Mouse (Mus musculus): ENCODE data around the gene Adam12. TPM values are rescaled to one million over a fixed set of nuclear protein-coding genes. Genes with fewer than 3 reads are reported as not detected.
A peak's percentile ranks its signal among the peaks of the same experiment; 100 is the strongest.

Gene Adam12
- total RNA-seq, 2 experiments from 2014 or later = 4.6 to 6.9 TPM

DNA sequence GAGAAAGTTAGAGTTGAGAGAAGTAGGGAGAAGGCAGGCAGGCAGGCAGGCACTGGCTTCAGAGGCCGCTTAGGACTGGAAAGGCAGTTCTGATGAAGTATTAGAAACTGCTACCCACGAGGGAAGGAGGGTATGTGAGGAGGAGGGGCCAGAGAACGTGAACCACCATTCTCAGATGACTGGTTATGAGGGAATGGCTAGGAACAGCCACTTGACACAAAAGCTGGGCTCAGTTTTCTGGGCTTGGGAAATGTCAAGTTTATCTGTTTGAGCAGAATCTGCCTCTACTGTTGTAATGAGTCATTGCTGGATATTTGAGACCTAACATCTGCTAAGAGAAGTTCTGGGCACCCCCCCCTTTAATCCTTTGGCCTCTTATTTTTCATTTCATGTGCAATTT lies 64.4 kb downstream of the Adam12 start:
- intact Hi-C loops (cut with DNase I; ENCODE audit: low total_unique reads) = no loop called here
- no peak for DNase-seq

DNA sequence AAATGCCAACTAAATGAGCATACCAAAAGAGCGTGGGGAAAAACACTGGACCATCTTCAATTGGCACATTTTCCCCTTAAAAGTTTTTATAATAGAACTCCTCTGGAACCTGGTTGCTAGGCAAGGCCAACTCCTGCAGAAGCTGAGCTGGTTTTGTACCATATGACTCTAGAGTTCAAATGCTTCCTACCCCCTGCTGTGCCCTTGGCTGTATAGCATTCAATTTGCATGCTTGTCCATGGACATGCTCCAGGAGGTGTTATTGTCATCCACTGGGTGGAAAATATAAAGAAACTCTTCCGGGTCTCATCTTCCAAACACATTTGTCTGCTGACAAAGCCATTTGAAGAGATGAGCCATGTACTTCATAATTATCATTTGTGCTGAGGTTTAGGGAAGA lies 68.2 kb downstream of the Adam12 start:
- intact Hi-C loops (cut with DNase I; ENCODE audit: low total_unique reads) = no loop called here
- DNase-seq = no peak

DNA sequence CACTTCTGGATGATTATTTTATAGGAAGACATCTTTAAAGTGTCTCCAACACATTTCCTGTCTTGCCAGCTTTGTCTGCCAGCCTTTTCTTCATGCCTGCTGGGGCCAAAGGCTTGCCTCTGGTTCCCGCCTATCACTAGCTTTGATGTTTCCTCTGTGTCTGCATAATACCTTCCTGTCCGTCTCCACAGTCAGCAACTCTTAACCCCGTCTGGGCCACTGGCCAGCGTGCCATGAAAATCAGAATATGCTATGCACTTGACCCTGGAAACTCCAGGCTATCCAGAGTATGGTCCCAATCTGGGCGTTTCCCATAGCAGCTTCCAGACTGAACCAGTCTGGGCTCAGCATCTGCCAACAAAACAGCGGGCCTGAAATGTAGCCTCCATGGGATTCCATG lies 69.1 kb downstream of the Adam12 start:
- intact Hi-C loops (cut with DNase I; ENCODE audit: low total_unique reads) = no loop called here
- no peak for DNase-seq

DNA sequence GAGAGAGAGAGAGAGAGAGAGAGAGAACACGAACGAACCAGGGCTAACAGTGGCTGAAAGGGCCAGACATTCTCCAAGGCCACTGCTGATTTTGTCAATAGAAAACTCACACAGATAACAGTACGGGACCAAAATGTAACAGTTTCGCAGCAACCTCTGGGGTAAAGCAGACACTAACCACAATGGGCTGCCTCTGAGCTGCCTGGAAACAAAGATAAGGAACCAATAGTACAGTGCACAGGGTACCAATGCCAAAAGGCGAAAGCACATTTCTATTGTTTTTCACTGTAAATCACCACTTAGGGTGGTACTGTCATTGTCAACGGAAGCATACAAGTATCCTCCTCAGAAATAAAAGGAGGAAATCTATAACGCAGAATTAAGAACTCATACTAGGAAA lies 72.3 kb downstream of the Adam12 start:
- intact Hi-C loops (cut with DNase I; ENCODE audit: low total_unique reads) = no loop called here
- DNase-seq = no peak

DNA sequence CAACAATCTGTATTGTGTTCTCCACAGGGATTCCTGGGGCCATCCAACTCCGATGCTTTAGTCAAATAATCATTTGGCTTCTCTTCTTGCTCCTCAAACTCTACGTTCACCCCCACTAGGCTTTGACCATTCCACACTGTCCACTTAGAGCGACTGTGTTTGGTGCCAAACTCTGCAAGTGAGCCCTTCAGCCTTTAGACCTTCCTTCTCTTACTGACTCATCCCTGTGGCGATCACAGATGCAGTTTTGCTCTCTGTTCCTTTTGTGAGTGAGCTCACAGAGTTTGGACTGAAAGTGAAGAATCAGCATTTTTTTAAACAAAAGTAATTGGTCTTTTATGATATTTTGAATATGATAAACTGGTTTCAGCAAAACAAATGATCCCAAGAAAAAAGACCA lies 80.6 kb downstream of the Adam12 start:
- no peak for DNase-seq
- intact Hi-C loops (cut with DNase I; ENCODE audit: low total_unique reads) = no loop called here

DNA sequence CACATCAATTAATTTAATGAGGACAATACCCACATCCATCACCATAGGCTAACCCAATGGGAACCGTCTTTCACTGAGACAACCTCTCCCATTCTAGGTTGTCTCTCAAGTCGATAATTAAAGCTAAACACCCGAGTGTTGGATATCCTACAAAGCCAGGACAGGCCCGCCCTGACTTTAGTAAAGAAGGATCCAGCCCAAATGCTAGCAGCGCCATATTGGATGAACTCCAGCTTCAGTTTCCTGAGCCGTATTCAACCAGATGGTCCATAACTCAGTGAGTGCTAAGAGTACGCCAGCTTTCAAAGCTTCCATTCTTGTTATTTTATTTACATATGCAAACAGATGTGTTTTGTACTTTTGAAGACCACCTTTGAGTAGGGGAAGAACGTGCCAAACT lies 81.6 kb downstream of the Adam12 start:
- intact Hi-C loops (cut with DNase I; ENCODE audit: low total_unique reads) = no loop called here
- DNase-seq = no peak

DNA sequence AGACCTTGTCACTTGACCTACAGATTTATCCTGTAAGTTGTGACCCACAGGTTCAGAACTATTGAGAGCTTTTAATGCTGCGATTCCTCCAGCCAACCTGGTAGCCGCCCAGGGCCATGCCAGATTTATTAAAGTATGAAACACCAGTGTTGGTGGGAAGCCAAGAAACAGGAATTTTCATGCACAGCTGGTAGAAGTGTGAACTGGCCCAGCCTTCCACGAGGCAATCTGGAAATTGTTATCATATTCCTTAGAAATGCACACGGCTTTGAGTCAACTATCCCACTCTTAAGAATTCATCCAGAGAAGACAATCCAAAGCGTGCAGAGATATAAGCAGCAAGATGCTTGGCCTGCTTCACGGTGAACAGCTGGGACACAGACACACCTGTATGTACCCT lies 82.6 kb downstream of the Adam12 start:
- no peak for DNase-seq

DNA sequence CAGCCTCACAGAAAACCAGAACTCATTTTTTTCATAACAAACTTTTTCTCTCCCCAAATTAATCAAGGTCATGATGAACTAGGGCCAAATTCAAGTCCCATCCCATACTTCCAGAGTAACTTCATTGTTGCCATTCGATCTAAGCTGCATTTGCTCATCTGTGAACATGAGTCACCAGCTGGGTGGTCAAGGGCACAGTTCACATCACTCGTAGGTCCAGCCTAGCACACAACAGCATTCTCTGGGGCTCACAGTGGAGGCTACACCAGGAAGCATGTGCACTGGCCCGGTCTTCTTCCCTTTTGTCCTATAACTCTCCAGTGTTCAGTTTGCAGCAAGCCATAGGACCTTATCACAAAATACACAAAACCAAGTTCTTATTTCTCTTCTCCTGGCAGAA lies 84.4 kb downstream of the Adam12 start:
- intact Hi-C loops (cut with DNase I; ENCODE audit: low total_unique reads) = no loop called here

More for the DNA sequence above, 82.6 kb downstream of the Adam12 start:
- intact Hi-C loops (cut with DNase I; ENCODE audit: low total_unique reads) = no loop called here

DNA sequence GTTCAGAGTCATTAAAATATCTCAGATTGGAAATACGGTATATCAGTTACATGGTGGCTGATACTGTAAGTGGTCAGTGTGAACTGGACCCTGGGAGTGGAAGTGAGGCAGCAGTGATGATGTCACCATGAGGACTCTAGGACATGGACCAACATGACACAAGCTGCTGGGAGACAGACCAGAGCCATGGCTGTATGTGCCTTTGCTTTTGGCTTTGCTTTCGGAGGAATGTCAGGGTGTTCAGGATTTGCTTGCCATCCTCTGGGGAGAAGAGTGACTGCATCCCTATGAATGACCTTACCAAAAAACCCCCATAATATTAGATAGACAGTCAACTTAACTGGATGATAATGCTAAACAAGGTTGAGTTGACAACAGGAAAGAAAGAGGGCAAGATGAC lies 85.1 kb downstream of the Adam12 start:
- intact Hi-C loops (cut with DNase I; ENCODE audit: low total_unique reads) = no loop called here
- no peak for DNase-seq

More for the DNA sequence above, 84.4 kb downstream of the Adam12 start:
- no peak for DNase-seq

DNA sequence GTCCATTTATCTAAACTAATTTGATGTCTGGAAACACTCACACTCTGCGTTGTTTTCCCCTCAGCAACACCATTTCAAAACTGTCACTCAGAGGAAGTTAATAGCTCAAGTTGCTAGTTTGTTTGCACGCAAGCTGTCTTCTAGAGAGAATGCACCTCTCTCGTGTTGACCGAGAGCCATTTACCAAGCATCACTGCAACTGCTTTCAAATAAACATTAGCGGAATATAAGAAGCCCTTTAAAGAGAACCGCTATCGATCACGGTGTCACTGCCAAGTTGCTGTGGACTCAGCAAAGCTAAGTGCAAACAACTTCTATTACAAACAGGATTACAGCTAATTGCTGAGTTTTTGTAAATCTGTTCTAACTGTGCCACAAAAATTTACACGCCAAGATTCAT lies 87.8 kb downstream of the Adam12 start:
- intact Hi-C loops (cut with DNase I; ENCODE audit: low total_unique reads) = no loop called here
- no peak for DNase-seq

DNA sequence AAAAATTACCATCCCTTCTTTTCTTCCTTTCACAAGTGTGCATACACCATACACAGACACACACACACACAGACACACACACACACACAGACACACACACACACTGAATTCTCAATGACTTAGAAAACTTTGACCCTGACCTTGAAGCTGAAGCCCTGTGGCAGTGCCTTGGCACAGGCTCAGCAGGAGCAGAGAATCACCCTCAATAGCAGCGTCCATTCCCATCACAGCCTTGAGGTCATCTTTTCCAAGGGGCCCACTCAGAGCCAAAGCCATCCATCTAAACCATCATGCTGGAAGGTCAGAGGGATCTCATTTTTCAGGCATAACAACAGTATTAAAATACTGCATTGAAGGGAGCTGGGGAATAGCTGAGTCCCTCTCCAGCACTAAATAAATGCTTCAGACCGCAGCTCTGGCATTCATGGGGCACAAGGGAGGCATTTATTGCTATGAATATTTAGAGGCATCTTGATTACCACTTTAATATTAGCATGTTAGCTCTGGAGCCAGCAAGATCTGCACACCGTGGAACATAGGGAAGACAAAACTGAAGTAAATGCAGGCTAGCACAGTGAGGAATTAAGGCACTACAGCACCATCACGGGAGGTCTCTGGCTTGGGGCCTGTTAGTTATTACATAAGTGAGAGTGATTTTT lies 92.5 kb downstream of the Adam12 start:
- intact Hi-C loops (cut with DNase I; ENCODE audit: low total_unique reads) = no loop called here
- no peak for DNase-seq

DNA sequence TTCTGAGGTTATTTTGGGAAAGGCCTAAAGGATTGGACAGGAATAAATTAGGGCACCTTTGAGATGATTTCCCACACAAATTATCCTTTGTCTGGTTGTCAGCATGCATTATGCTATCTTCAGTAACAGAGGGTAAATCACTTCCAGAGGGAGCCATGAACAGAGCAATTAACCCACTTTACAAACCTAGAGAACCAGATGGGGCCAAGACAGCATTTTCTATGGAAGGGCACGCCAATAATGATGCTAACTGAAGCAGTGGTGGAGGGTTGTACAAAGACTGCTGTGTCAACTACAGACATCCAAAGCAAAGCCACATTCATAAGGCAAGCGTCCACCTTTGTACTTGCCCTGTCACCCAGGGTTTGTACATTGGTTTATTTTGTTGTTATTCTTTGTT lies 99.6 kb downstream of the Adam12 start:
- DNase-seq = no peak
- intact Hi-C loops (cut with DNase I; ENCODE audit: low total_unique reads) = no loop called here

DNA sequence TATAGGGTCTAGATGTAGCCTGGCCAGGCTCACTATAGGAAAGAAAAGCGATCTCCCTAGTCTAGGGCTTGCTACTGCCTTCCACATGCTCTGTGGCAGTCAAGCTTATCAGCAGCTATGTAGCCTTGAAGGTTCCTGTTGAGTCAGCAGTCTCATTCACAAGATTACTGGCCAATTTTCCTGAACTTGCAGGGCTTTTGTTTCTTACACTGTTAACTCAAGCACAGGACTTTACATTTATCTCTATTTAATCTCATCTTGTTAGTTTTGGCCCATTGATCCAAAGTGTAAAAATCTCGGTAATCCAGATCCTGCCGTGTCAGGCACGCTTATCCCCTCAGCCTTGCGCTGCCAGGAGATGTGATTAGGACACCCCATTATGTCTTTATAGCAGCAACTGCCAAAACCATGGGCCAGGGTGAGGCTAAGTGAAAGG lies 103.8 kb downstream of the Adam12 start:
- intact Hi-C loops (cut with DNase I; ENCODE audit: low total_unique reads) = no loop called here
- DNase-seq = no peak

DNA sequence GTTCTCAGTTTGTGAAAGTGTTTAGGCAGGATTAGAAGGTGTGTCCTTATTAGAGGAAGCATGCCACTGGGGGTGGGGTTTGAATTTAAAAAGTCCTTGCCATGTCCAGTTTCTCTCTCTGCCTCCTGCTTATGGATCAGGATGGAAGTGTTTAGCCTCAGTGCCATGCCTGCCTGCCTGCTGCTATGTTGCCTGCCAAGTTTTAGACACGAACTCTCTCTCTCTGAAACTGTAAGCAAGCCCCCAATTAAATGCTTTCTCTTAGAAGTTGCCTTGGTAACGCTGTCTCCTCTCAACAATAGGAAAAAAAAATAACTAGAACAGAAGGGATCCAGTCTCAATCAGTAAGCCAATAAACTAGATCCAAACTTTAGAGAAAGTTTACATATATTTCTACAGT lies 110.5 kb downstream of the Adam12 start:
- intact Hi-C loops (cut with DNase I; ENCODE audit: low total_unique reads) = no loop called here
- no peak for DNase-seq

DNA sequence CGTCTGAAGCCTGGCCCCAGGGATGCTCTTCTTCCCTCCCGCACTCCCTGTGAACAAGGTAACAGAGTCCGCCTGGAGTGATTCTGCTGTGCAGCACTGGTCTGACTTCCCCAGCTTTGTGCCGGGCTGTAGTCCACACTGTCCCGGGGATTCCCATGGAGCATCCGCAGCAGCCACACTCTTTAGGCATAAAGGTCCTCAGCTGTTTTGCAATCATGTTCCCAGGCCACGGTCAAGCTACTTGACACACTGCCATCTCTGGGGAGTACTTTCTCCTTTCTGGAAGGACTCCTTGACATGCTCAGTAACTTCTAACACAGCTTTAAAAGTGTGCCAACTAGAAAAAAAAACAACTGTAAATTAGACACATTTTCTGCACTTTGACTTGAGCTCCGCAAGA lies 116.5 kb downstream of the Adam12 start:
- intact Hi-C loops (cut with DNase I; ENCODE audit: low total_unique reads) = no loop called here
- peak; percentile 10 for DNase-seq

DNA sequence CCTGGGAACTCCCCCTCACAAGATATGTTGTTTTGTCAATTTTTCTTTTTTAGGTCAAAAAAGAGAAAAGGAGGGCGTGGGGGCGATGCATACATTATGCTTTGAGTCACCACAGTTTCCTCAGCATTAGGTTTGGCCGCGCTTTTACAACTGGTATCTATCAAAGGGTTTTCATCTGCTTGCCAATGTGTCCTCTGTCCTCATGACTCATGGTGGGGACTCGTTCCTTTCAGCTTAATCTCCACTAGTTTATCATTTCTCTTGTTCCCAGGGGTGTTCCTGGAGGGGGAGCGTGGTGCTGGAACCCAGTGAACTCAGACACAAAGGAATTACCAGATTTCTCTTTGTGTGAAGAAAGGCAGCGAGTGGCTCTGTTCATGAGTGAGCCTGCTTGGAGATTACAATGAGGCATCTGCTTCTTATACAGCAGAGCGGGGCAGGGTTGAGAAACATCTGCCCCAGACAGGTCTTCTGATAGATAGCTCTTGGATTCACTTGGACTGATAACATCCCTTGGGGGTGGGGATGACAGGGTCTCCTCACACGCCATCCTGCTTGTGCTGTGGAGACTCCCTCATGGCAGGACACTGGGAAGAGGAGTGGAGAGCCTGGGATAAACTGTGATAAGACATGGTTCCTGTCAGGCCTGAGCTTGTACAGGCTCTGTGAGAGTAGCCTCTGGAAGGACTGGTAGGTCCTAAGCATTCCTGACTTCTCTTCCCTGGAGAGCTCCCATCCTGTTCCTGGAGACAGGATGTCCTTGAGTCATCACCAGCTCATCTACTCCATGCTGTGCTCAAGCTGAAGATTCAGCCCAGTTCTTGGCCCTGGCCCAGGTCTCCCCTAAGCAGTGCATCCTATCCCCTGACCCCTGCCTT lies 117.4 kb downstream of the Adam12 start:
- DNase-seq = no peak
- intact Hi-C loops (cut with DNase I; ENCODE audit: low total_unique reads) = no loop called here

DNA sequence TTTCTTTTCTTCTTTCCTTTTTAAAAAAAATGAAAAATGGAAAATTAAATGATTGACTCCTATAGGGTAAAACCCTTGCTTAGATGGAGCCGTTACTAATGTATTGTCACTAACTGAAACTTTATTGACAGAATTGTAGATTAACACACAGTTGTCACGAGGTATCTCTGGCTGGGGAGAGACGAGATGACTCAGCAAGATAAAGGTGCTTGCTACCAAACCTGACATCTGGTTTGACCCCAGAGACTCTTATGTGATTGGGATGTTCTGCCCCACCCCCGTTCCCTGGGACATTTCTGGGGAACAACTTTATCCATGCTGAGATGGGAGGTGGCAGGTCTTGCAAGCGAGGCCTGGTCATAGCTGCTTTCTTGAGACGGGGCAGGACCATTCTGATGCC lies 118.1 kb downstream of the Adam12 start:
- intact Hi-C loops (cut with DNase I; ENCODE audit: low total_unique reads) = no loop called here

DNA sequence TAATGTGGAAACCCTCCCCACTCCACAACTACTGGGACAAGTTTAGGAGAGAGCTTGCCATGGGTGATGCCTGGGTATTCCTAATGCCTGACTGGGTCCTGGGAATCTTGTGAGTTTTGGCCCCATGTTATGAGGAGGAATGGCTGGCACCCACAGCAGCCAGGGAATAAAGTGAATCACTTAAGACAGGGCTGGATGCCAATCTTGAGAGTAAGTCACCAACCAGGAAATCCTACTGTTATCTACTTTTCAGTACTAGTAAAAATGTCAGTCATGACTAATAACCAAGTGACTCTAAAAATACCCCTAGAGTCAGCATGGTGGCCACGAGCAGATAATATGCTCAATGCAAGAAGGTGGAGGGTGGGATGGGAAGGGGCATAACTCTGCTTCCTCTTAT lies 121.8 kb downstream of the Adam12 start:
- intact Hi-C loops (cut with DNase I; ENCODE audit: low total_unique reads) = no loop called here
- DNase-seq = no peak

More for the DNA sequence above, 118.1 kb downstream of the Adam12 start:
- no peak for DNase-seq

DNA sequence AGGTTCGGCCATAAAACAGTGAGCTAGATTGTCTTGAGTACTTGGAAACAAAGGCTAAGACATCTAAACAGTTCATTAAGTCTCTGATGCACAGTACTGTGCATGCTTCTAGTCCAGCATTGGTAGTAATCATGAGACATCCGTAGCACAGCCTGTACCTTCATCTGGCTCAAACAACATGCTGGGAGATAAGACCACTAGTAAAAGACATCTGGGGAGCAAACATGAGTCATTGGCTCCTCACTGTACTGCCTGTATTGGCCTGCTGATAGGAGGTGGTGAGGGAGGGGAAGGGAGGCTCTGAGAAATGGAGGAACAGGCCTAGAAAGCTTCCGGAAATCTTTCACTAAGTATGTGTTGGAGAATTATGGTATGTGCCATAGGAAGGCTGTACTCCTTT lies 124.1 kb downstream of the Adam12 start:
- intact Hi-C loops (cut with DNase I; ENCODE audit: low total_unique reads) = no loop called here
- no peak for DNase-seq

DNA sequence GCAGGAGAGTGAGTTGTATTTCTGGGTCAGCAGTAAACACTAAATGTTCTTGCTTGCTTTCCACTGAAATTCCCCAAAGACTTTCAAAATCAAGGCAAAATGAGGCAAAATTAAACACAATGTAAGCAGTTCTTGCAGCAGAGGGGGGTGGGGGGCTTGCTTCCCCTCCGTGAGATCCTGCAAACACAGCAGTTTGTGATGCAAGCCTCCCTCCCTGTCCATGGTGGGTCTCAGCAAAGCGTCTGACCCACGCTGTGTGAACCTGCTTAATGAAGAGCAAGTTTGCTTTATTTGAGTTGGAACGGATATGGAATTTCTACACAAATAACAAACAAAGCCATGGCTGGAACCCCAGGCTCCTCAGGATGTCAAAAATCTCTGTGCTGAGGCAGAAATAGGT lies 132.9 kb downstream of the Adam12 start:
- intact Hi-C loops (cut with DNase I; ENCODE audit: low total_unique reads) = no loop called here
- no peak for DNase-seq

DNA sequence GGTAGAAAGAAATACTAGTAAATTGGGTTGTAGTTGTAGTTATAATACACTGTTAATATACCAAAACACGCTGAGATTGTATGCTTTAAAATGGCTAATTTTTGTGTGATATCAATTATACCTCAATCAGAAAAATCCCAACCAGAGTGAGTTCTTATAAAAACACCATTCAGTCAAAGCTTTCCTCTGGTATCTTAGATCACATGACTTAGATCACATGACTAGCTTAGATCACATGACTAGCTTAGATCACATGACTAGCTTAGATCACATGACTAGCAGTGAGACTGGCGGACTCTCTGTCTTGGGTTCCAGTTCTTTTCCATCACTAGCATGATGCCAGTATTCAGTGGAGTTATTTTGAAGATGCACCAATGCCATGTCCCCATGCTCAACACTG lies 134.1 kb downstream of the Adam12 start:
- DNase-seq = no peak
- intact Hi-C loops (cut with DNase I; ENCODE audit: low total_unique reads) = no loop called here

Data from gastrocnemius, postnatal 14 days (tissue).